Mouse (Mus musculus) E14TG2a.4 (cell line): ENCODE measurements around the gene Kdm4d.
"Not testable (repeated sequence)": the region's sequence is repeated elsewhere in the genome, so short reads cannot be mapped to it uniquely, and the experiment has no call there.

Experiments
- H3K27me3 ChIP-seq: 2 replicates; pipeline ENCODE4 v1.6.1; 2014; ENCODE audit warnings: low read length, control low read depth; ENCODE audit not compliant: insufficient read depth
- H3K36me3 ChIP-seq: 2 replicates; pipeline ENCODE4 v1.6.1; 2014; ENCODE audit warnings: low read length, control low read depth; ENCODE audit not compliant: insufficient read depth
- H3K4me1 ChIP-seq: replicated peaks from 2 replicates; pipeline ENCODE4 v1.6.1; 2014; ENCODE audit warnings: low read depth, low read length, control low read depth
- H3K4me3 ChIP-seq: replicated peaks from 2 replicates; pipeline ENCODE4 v1.5.1; 2014; ENCODE audit warnings: mild to moderate bottlenecking, low read length
- H3K9me3 ChIP-seq: 2 replicates; pipeline ENCODE4 v1.6.1; 2014; ENCODE audit warnings: low read length, control low read depth
- CTCF ChIP-seq: conservative IDR thresholded peaks from 2 replicates; pipeline ENCODE4 v1.5.1; 2014; ENCODE audit warnings: low read length
- NANOG ChIP-seq: IDR thresholded peaks from 2 replicates; pipeline ENCODE4 v1.6.1; 2014; ENCODE audit warnings: borderline replicate concordance, low read length, mixed read lengths
- POU5F1 ChIP-seq: IDR thresholded peaks from 2 replicates; pipeline ENCODE4 v1.6.1; 2014; ENCODE audit warnings: low read length, borderline replicate concordance

Gene Kdm4d

DNA sequence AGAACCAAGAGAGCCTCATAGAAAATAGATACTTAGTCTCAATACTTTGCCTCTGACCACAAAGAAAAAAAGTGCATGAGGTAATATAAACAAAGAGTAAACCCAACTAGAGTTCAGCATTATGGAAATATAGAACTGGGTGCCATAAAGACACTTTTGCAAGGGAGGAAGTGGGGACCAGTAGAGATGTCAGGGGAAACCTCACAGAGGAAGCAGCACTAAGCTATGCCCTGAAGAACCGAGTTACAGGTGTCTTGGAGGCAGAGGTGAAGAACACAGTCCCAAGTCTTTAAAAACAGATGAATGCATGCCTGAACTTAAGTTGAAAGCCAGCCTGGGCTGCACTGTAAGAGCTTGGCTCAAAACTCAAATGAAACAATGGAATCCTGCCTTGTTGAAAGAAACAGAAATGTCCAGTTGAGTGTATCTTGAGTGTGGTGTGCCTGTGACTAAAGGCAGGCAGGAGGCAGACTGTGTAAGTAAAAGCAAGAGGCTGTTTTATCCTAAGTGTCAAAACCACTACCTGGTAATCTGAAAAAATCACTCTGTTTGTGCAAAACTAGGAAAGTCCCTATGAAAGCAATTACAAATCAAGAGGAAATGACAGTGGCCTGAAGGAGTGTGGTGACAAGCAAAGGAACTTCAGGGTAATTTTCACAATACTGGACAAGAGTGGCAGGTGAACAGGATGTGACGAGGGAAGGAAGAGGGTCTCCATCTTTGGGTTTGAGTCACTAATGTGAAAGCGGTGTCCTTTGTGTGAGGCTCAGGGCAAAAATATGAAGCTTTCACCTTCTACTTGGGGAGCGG is 1.2 kb downstream of the Kdm4d start:
- peaks cover 13% of the 10 kb centered on the region for H3K4me1 ChIP-seq
- H3K36me3 ChIP-seq, result peaks cover 22% of the 10 kb centered on the region
- TF ChIP-seq NANOG, result no peak
- no peak for TF ChIP-seq POU5F1
- no peaks in the 10 kb centered on the region for H3K27me3 ChIP-seq
- peak overlapping the region; percentile 92 for H3K4me3 ChIP-seq
- H3K9me3 ChIP-seq, result no peaks in the 10 kb centered on the region

GRCm38 (mm10) chr9:14463668-14464067 is 36.6 kb downstream of the Kdm4d start:
- H3K4me1 ChIP-seq, H3K9me3 ChIP-seq, H3K36me3 ChIP-seq, H3K27me3 ChIP-seq, H3K4me3 ChIP-seq: not testable (repeated sequence)
- 0 out of 2 replicates have a peak, but pooled peaks have one; percentile 15 for TF ChIP-seq CTCF

DNA sequence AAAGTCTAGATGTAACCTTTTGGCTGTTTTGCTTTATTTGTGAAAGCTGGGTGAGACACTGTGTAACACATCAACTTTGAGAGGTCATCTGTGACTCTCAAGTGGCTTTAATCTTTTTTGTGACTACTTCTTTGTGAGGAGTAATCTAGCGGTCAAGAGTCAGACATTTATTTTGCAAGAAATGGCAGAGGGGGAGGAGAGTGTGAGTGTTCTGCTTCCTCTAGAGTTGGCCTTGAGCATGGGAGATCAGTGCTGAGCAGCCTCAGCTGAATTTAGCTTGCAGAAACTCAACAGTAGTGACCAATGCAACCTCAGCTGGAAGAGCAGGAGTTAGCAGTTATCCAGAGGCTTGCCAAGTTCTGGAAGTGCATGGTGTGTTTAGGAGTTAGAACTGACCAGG is 37.7 kb downstream of the Kdm4d start:
- not testable (repeated sequence) for H3K4me1 ChIP-seq, H3K27me3 ChIP-seq, H3K36me3 ChIP-seq, H3K9me3 ChIP-seq, H3K4me3 ChIP-seq

DNA sequence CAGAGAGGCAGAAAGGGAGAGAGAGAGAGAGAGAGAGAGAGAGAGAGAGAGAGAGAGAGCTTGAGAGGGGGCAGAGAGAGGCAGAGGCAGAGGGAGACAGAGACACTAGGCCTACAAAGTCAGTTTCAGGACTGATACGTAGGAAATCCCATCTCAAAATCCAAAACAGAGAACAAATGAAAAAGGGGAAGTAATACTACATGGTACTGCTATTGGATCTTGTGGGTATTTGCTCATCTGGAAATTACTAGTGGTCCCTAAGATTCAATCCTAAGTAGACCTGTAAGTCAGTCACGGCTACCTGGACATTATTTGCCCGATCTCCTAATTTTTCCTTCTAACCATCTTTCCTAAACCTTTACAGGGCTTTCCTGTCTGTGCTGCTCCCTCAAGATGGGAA is 44.0 kb downstream of the Kdm4d start:
- H3K4me1 ChIP-seq, result no peaks in the 10 kb centered on the region
- H3K36me3 ChIP-seq, result no peaks in the 10 kb centered on the region
- no peaks in the 10 kb centered on the region for H3K9me3 ChIP-seq
- H3K27me3 ChIP-seq, result no peaks in the 10 kb centered on the region
- TF ChIP-seq NANOG (no peak), CTCF (no peak)
- H3K4me3 ChIP-seq, result no peak overlapping the region

DNA sequence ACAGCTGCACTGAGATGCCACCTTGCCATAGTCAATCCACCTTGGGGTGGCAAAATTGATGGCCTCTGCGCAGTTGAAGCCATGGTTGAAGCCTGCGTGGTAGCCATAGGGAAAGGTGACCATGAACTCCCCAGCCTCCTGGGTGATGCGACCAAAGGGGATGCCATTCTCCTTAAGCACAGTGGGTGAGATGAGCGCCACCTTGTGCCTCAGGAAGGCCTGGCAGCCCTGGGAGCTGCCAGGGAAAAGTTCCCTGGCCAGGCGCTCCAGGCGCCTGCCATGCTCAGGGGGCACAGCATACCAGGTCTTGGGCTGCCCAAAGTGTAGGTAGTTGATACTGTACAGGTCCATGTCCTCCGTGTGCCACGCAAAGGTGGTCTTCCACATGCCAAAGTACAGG is 49.2 kb downstream of the Kdm4d start:
- not testable (repeated sequence) for H3K27me3 ChIP-seq, H3K4me1 ChIP-seq, H3K4me3 ChIP-seq, H3K36me3 ChIP-seq, H3K9me3 ChIP-seq

- H3K27me3 ChIP-seq, H3K4me3 ChIP-seq, H3K4me1 ChIP-seq, H3K9me3 ChIP-seq, H3K36me3 ChIP-seq: not testable (repeated sequence)
Measured at GRCm38 (mm10) chr9:14447086-14447485, 53.2 kb downstream of the Kdm4d start.

GRCm38 (mm10) chr9:14440347-14440746 is 59.9 kb downstream of the Kdm4d start:
- no peak overlapping the region for H3K4me3 ChIP-seq
- no peaks in the 10 kb centered on the region for H3K36me3 ChIP-seq
- H3K9me3 ChIP-seq, result peaks cover 21% of the 10 kb centered on the region
- H3K4me1 ChIP-seq, result no peaks in the 10 kb centered on the region
- TF ChIP-seq CTCF, result peak; percentile 23
- no peak for TF ChIP-seq POU5F1
- TF ChIP-seq NANOG, result no peak
- no peaks in the 10 kb centered on the region for H3K27me3 ChIP-seq

DNA sequence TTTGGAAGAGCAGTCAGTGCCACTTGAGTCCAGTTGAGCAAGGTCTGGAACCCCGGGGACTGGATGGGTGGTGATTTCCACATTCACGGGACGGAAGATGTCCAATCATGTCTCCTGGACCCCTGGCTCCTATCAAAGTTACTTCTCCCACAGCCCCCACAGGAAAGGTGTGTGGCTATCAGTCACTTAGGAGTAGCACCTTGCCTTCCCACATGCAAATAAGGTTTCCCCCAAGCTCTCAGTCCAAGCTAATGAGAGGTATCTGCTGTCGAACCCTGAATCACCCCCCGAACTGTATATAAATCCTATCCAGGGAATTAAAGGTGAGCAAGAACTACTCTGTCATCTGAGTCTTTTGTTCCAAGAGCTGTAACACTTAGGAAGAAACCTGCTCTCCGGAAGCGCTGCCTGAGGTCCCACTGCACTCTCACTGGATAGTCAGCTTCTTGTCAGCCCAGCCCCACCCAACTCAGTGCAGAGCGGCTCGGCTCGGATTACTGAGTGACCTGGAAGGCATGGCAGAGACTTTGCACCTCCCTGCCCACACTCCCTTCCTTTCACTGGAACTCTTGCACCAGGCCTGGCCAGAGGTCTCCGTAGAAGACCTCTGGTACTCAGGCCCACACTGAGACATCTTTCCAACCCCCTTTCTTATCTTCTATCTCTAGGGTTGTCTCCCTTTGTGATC is 66.9 kb downstream of the Kdm4d start:
- Histone ChIP-seq H3K4me3 (no peak overlapping the region), H3K36me3 (no peaks in the 10 kb centered on the region), H3K27me3 (no peaks in the 10 kb centered on the region), H3K4me1 (peaks cover 15% of the 10 kb centered on the region), H3K9me3 (peaks cover 12% of the 10 kb centered on the region)
- no peak for TF ChIP-seq POU5F1
- no peak for TF ChIP-seq CTCF
- no peak for TF ChIP-seq NANOG
